Mouse (Mus musculus) liver, embryonic 14.5 days (tissue): ENCODE measurements at regions not wholly inside any gene's neighbourhood (a gene's known extent, or its start where the extent isn't known, plus 50 kb on each side); places are given as distances from the start of the nearest gene placed in this dataset.

Experiments
- CTCF ChIP-seq: IDR thresholded peaks from 2 replicates; pipeline ENCODE4 v1.5.1; 2016; ENCODE audit warnings: antibody characterized with exemption, low read depth, control low read depth
- EP300 ChIP-seq: IDR thresholded peaks from 2 replicates; pipeline ENCODE4 v1.6.1; 2016; ENCODE audit warnings: antibody characterized with exemption, low read depth

DNA sequence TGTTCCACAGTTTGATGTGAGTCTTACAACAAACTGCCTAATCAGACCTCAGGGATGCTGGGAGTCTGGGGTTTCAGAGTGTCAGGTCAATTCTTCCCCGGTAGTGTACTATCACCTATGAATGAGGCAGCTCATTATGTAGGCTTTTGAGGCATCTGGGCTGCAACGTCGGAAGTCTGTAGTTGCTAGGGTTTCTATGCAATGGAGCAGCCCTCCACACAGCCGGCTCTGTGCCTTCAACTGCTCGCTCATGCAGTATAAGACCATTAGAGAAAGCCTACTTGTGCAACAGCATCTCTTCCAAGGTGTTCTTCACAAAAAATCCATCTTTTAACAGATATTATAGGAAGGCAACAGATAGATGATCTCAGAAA is 418.4 kb upstream of the Nrp1 start:
- TF ChIP-seq CTCF (no peak), EP300 (no peak)
